Mouse (Mus musculus): ENCODE results near the gene Shank3.

- TF ChIP-seq POLR2A (IDR thresholded peaks at IDR 0.05; ENCODE audit: insufficient read depth, low read length) (no peak), CTCF (IDR thresholded peaks at IDR 0.05; ENCODE audit: low read depth, low read length) (no peak), EP300 (IDR thresholded peaks at IDR 0.05; ENCODE audit: insufficient read depth, low read depth, low read length) (no peak)
Observed at GRCm38 (mm10) chr15:89462176-89462575, 37.2 kb upstream of the Shank3 start.

All from ES-Bruce4 (cell line).